Mouse (Mus musculus) hindbrain, embryonic 13.5 days (tissue): ENCODE results near the gene Prl3d2. TPM values are rescaled to one million over a fixed set of nuclear protein-coding genes. Genes with fewer than 3 reads are reported as not detected.
"Not testable (repeated sequence)": the region's sequence is repeated elsewhere in the genome, so short reads cannot be mapped to it uniquely, and the experiment has no call there.

Experiments
- ATAC-seq: fragments of 200-750 bp; cut with Nextera tagmentation; 2 replicates; pipeline ENCODE4 v1.8.0; 2017; ENCODE audit warnings: moderate TSS enrichment; ENCODE audit not compliant: low FRiP score
- H3K27ac ChIP-seq: fragments of 300-500 bp; sonication (generic); 2 replicates; pipeline ENCODE4 v1.5.1; 2015; ENCODE audit warnings: inconsistent platforms, mild to moderate bottlenecking, moderate library complexity
- H3K27me3 ChIP-seq: fragments of 300-500 bp; sonication (generic); 2 replicates; pipeline ENCODE4 v1.6.1; 2015; ENCODE audit warnings: mild to moderate bottlenecking, inconsistent platforms
- H3K36me3 ChIP-seq: fragments of 300-500 bp; sonication (generic); 2 replicates; pipeline ENCODE4 v1.6.1; 2015; ENCODE audit warnings: mild to moderate bottlenecking, inconsistent platforms
- H3K4me1 ChIP-seq: fragments of 300-500 bp; sonication (generic); replicated peaks from 2 replicates; pipeline ENCODE4 v1.6.1; 2015; ENCODE audit warnings: inconsistent platforms
- H3K4me2 ChIP-seq: fragments of 300-500 bp; sonication (generic); 2 replicates; pipeline ENCODE4 v1.6.1; 2015; ENCODE audit warnings: inconsistent platforms, mild to moderate bottlenecking, moderate library complexity
- H3K4me3 ChIP-seq: fragments of 300-500 bp; sonication (generic); 2 replicates; pipeline ENCODE4 v1.5.1; 2015; ENCODE audit warnings: mild to moderate bottlenecking, inconsistent platforms
- H3K9ac ChIP-seq: fragments of 300-500 bp; sonication (generic); 2 replicates; pipeline ENCODE4 v1.6.1; 2015; ENCODE audit warnings: mild to moderate bottlenecking, inconsistent platforms
- H3K9me3 ChIP-seq: fragments of 300-500 bp; sonication (generic); 2 replicates; pipeline ENCODE4 v1.6.1; 2016; ENCODE audit warnings: inconsistent platforms
- WGBS: fragments of 180-500 bp; shearing (Covaris S2); methylation state at CpG from one replicate; pipeline ENCODE4 v1.1.7; 2015; 5-methylcytosine and 5-hydroxymethylcytosine counted together
- polyA plus RNA-seq: library from polyadenylated mRNA; unstranded; fragments of >200 nt; fragmentation: Nextera tagmentation; extraction: Ambion mirVana; gene quantifications from 2 replicates; pipeline ENCODE4 v1.2.1, GENCODE M21; 2015

Prl3d2 gene
- not detected in 2 replicates for polyA plus RNA-seq

DNA sequence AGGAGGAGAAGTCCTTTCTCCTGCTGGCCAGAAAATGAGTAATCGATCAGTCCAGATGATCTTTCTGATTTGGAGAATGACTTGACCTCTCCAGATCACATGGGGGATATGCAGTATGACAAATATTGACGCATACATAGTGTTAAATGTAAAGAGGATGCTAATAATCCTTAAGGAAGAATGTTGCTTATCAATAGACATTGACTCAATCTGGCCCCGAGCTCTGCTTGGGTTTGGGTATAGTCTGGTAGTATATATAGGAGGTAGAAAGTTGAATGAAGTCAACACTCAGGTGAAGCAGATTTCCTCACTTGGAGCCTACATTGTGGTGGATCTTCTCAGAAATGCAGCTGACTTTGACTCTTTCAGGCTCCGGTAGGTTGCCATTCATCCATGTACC lies at the start of gene Prl3d2:
Gene Prl3d2 (plus strand): TSS at position 301 of the 400 bp plus-strand sequence.
- H3K4me2 ChIP-seq, ATAC-seq, H3K27me3 ChIP-seq, H3K9ac ChIP-seq, H3K9me3 ChIP-seq, H3K27ac ChIP-seq, H3K4me3 ChIP-seq, H3K36me3 ChIP-seq, H3K4me1 ChIP-seq: not testable (repeated sequence)
- WGBS, result 91% methylated on average over 4 of the region's 4 CpGs

DNA sequence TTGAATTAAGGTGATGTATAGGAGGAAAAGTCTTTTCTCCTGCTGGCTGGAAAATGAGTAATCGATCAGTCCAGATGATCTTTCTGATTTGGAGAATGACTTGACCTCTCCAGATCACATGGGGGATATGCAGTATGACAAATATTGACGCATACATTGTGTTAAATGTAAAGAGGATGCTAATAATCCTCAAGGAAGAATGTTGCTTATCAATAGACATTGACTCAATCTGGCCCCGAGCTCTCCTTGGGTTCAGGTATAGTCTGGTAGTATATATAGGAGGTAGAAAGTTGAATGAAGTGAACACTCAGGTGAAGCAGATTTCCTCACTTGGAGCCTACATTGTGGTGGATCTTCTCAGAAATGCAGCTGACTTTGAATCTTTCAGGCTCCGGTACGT lies 27.6 kb upstream of the Prl3d2 start, which contains the start of gene Prl3d1:
Gene Prl3d1 (plus strand): TSS at position 301 of the 400 bp plus-strand sequence.
- not testable (repeated sequence) for H3K4me3 ChIP-seq, H3K9ac ChIP-seq, H3K27me3 ChIP-seq, H3K4me2 ChIP-seq, H3K9me3 ChIP-seq, ATAC-seq, H3K4me1 ChIP-seq, H3K36me3 ChIP-seq, H3K27ac ChIP-seq
- 89% methylated on average over 5 of the region's 5 CpGs for WGBS

- WGBS, result 67% methylated on average over 1 of the region's 1 CpGs
- no peak overlapping the region for H3K4me2 ChIP-seq
- H3K36me3 ChIP-seq, result no peaks in the 10 kb centered on the region
- H3K27ac ChIP-seq, result no peak overlapping the region
- no peak for ATAC-seq
- H3K27me3 ChIP-seq, result no peaks in the 10 kb centered on the region
- H3K9me3 ChIP-seq, result no peaks in the 10 kb centered on the region
- no peak overlapping the region for H3K9ac ChIP-seq
- no peak overlapping the region for H3K4me3 ChIP-seq
- H3K4me1 ChIP-seq, result no peaks in the 10 kb centered on the region
Observed at GRCm38 (mm10) chr13:27148264-27148663, 26.8 kb downstream of the Prl3d2 start.

DNA sequence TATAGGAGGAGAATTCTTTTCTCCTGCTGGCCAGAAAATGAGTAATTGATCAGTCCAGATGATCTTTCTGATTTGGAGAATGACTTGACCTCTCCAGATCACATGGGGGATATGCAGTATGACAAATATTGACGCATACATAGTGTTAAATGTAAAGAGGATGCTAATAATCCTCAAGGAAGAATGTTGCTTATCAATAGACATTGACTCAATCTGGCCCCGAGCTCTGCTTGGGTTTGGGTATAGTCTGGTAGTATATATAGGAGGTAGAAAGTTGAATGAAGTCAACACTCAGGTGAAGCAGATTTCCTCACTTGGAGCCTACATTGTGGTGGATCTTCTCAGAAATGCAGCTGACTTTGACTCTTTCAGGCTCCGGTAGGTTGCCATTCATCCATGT lies 35.0 kb downstream of the Prl3d2 start, which contains the start of gene Prl3d3:
Gene Prl3d3 (plus strand): TSS at position 301 of the 400 bp plus-strand sequence.
- not testable (repeated sequence) for H3K27me3 ChIP-seq, H3K4me2 ChIP-seq, ATAC-seq, H3K27ac ChIP-seq, H3K4me1 ChIP-seq, H3K36me3 ChIP-seq, H3K9ac ChIP-seq, H3K9me3 ChIP-seq, H3K4me3 ChIP-seq
- 90% methylated on average over 3 of the region's 3 CpGs for WGBS

Other genes with a start within 250 kb of the Prl3d2 start
- gene Prl, start 64.1 kb upstream of the Prl3d2 start, polyA plus RNA-seq, result not detected in 2 replicates
- not detected in 2 replicates for gene Prl3d1, start 27.5 kb upstream of the Prl3d2 start, polyA plus RNA-seq
- gene Prl3d3, start 35.1 kb downstream of the Prl3d2 start, polyA plus RNA-seq, result not detected in 2 replicates
- not detected in 2 replicates for gene Prl3c1, start 75.0 kb downstream of the Prl3d2 start, polyA plus RNA-seq
- not detected in 2 replicates for gene Prl3b1, start 120.1 kb downstream of the Prl3d2 start, polyA plus RNA-seq
- gene Prl3a1, start 137.7 kb downstream of the Prl3d2 start, polyA plus RNA-seq, result not detected in 2 replicates
- not detected in 2 replicates for gene Prl6a1, start 190.9 kb downstream of the Prl3d2 start, polyA plus RNA-seq
- gene Prl8a2, start 224.0 kb downstream of the Prl3d2 start, polyA plus RNA-seq, result not detected in 2 replicates